Mouse (Mus musculus): Measurements from ENCODE around the gene Pde4b.

The Pde4b gene

GRCm38 (mm10) chr4:102612596-102612995, 525.3 kb downstream of the Pde4b start:
- DNase-seq (ENCODE audit: low read depth, low spot score) = no peak

- DNase-seq (ENCODE audit: low read depth, low spot score) = no peak
These were observed 530.4 kb downstream of the Pde4b start for GRCm38 (mm10) chr4:102617774-102618173.

- no peak for DNase-seq (ENCODE audit: low read depth, low spot score)
These were observed 531.3 kb downstream of the Pde4b start for GRCm38 (mm10) chr4:102618609-102619008.

- DNase-seq (ENCODE audit: low read depth, low spot score) = no peak
These were observed 533.0 kb downstream of the Pde4b start for GRCm38 (mm10) chr4:102620179-102620910.

- no peak for DNase-seq (ENCODE audit: low read depth, low spot score)
These were observed 533.8 kb downstream of the Pde4b start for GRCm38 (mm10) chr4:102621120-102621519.

GRCm38 (mm10) chr4:102622977-102623376, 535.6 kb downstream of the Pde4b start:
- no peak for DNase-seq (ENCODE audit: low read depth, low spot score)

- no peak for DNase-seq (ENCODE audit: low read depth, low spot score)
These were observed 536.7 kb downstream of the Pde4b start for GRCm38 (mm10) chr4:102623789-102624611.

GRCm38 (mm10) chr4:102624937-102625336, 537.6 kb downstream of the Pde4b start:
- DNase-seq (ENCODE audit: low read depth, low spot score) = no peak

GRCm38 (mm10) chr4:102627799-102628198, 540.5 kb downstream of the Pde4b start:
- DNase-seq (ENCODE audit: low read depth, low spot score) = no peak

GRCm38 (mm10) chr4:102629621-102630020, 542.3 kb downstream of the Pde4b start:
- no peak for DNase-seq (ENCODE audit: low read depth, low spot score)

- DNase-seq (ENCODE audit: low read depth, low spot score) = no peak
These were observed 542.9 kb downstream of the Pde4b start for GRCm38 (mm10) chr4:102630261-102630660.

GRCm38 (mm10) chr4:102631624-102632023, 544.3 kb downstream of the Pde4b start:
- DNase-seq (ENCODE audit: low read depth, low spot score) = no peak

- no peak for DNase-seq (ENCODE audit: low read depth, low spot score)
These were observed 545.9 kb downstream of the Pde4b start for GRCm38 (mm10) chr4:102633241-102633640.

- DNase-seq (ENCODE audit: low read depth, low spot score) = no peak
These were observed 547.9 kb downstream of the Pde4b start for GRCm38 (mm10) chr4:102635258-102635657.

GRCm38 (mm10) chr4:102635944-102636343, 548.6 kb downstream of the Pde4b start:
- DNase-seq (ENCODE audit: low read depth, low spot score) = no peak

- DNase-seq (ENCODE audit: low read depth, low spot score) = no peak
These were observed 550.1 kb downstream of the Pde4b start for GRCm38 (mm10) chr4:102637348-102637910.

GRCm38 (mm10) chr4:102640942-102641341, 553.6 kb downstream of the Pde4b start:
- DNase-seq (ENCODE audit: low read depth, low spot score) = no peak

- no peak for DNase-seq (ENCODE audit: low read depth, low spot score)
These were observed 556.7 kb downstream of the Pde4b start for GRCm38 (mm10) chr4:102644062-102644461.

- DNase-seq (ENCODE audit: low read depth, low spot score) = no peak
These were observed 559.7 kb downstream of the Pde4b start for GRCm38 (mm10) chr4:102647056-102647455.

- no peak for DNase-seq (ENCODE audit: low read depth, low spot score)
These were observed 568.0 kb downstream of the Pde4b start for GRCm38 (mm10) chr4:102655331-102655730.

- peak; percentile 45 for DNase-seq (ENCODE audit: low read depth, low spot score)
These were observed 569.2 kb downstream of the Pde4b start for GRCm38 (mm10) chr4:102656494-102657036.

All from embryo, embryonic 11.5 days (tissue).